In genomic region chr6:125089521-125090321, GRCm38 (mm10) we compare ENCODE assay signal across 8 mouse cellular contexts. TPM values are rescaled to one million over a fixed set of nuclear protein-coding genes. Genes with fewer than 3 reads are reported as not detected.
DNase-seq lines count a peak whose midpoint lies in the region; ATAC-seq and TF ChIP-seq lines count a peak whose summit lies in the region.

No protein-coding gene starts in this region.

- peak; percentile 13; the same call in 1 of the 2 replicates for TF ChIP-seq POLR2A in brain, embryonic 14.5 days (IDR thresholded peaks at IDR 0.05; ENCODE audit: borderline replicate concordance, extremely low read depth, insufficient read depth, insufficient read length, poor library complexity, severe bottlenecking)

- peak overlapping the region; percentile 55 for H3K4me3 ChIP-seq in erythroblast, embryonic 14.5 days (replicated peaks)
- peak overlapping the region; percentile 22; the same call in 1 of the 2 replicates for H3K4me3 ChIP-seq in heart, embryonic 11.5 days (ENCODE audit: low read depth, low read length)
- H3K4me3 ChIP-seq in kidney, embryonic 14.5 days (ENCODE audit: low read length) = peak overlapping the region; percentile 10
- peak overlapping the region; percentile 24 for H3K4me3 ChIP-seq in limb, embryonic 15.5 days
- H3K4me3 ChIP-seq in midbrain, embryonic 15.5 days = peak overlapping the region; percentile 16
- peak overlapping the region; percentile 10; the same call in 1 of the 2 replicates for H3K4me3 ChIP-seq in stomach, postnatal 0 days (ENCODE audit: low read depth, low read length)

- TF ChIP-seq CTCF in brain, embryonic 14.5 days (IDR thresholded peaks at IDR 0.05; ENCODE audit: borderline replicate concordance, extremely low read depth, insufficient read depth, insufficient read length) = no peak
- peak; percentile 25; the same call in 1 of the 2 replicates for TF ChIP-seq CTCF in stomach, postnatal 0 days (IDR thresholded peaks at IDR 0.05; ENCODE audit: low read depth)

- peak overlapping the region; percentile 71 for H3K9ac ChIP-seq in heart, embryonic 11.5 days (ENCODE audit: low read depth, low read length)
- H3K9ac ChIP-seq in kidney, embryonic 14.5 days (ENCODE audit: low read depth, low read length) = peak overlapping the region; percentile 42; the same call in 1 of the 2 replicates
- peak overlapping the region; percentile 23; the same call in 1 of the 2 replicates for H3K9ac ChIP-seq in limb, embryonic 15.5 days
- H3K9ac ChIP-seq in midbrain, embryonic 15.5 days = peak overlapping the region; percentile 29; the same call in 1 of the 2 replicates
- H3K9ac ChIP-seq in stomach, postnatal 0 days (ENCODE audit: low read length) = peak overlapping the region; percentile 45; the same call in 1 of the 2 replicates

- ATAC-seq in heart, embryonic 11.5 days (replicated peaks; ENCODE audit: insufficient number of reproducible peaks, low FRiP score, low TSS enrichment) = peak; percentile 62
- peak; percentile 70 for ATAC-seq in kidney, embryonic 14.5 days (ENCODE audit: low FRiP score, low TSS enrichment)
- ATAC-seq in limb, embryonic 15.5 days (ENCODE audit: insufficient number of reproducible peaks, low FRiP score, low TSS enrichment, low read depth) = peak; percentile 70
- ATAC-seq in midbrain, embryonic 15.5 days (replicated peaks) = peak; percentile 82
- peak; percentile 76 for ATAC-seq in stomach, postnatal 0 days (ENCODE audit: low FRiP score, low TSS enrichment)

- no peaks in the 10 kb centered on the region for H3K27me3 ChIP-seq in erythroblast, embryonic 14.5 days (ENCODE audit: control insufficient read depth)
- H3K27me3 ChIP-seq in heart, embryonic 11.5 days (ENCODE audit: control insufficient read depth, insufficient read depth, low read length) = no peaks in the 10 kb centered on the region
- H3K27me3 ChIP-seq in kidney, embryonic 14.5 days (ENCODE audit: control insufficient read depth, insufficient read depth, low read length) = no peaks in the 10 kb centered on the region
- no peaks in the 10 kb centered on the region for H3K27me3 ChIP-seq in limb, embryonic 15.5 days
- H3K27me3 ChIP-seq in midbrain, embryonic 15.5 days (replicated peaks) = no peaks in the 10 kb centered on the region
- H3K27me3 ChIP-seq in stomach, postnatal 0 days (ENCODE audit: control insufficient read depth, insufficient read depth, low read length) = no peaks in the 10 kb centered on the region

- peak overlapping the region; percentile 66 for H3K4me2 ChIP-seq in heart, embryonic 11.5 days
- H3K4me2 ChIP-seq in kidney, embryonic 14.5 days (replicated peaks; ENCODE audit: low read depth, low read length) = peak overlapping the region; percentile 32
- peak overlapping the region; percentile 51 for H3K4me2 ChIP-seq in limb, embryonic 15.5 days
- peak overlapping the region; percentile 49 for H3K4me2 ChIP-seq in midbrain, embryonic 15.5 days
- peak overlapping the region; percentile 53 for H3K4me2 ChIP-seq in stomach, postnatal 0 days (replicated peaks; ENCODE audit: low read depth)

- peak; percentile 19 for TF ChIP-seq EP300 in stomach, postnatal 0 days (optimal IDR thresholded peaks at IDR 0.05)

- peak; percentile 49 for DNase-seq in CD4-positive, CD25-positive, alpha-beta regulatory T cell, adult 2 months (ENCODE audit: low read depth, low spot score)
- DNase-seq in brain, embryonic 14.5 days (ENCODE audit: low read depth) = peak; percentile 93
- DNase-seq in stomach, postnatal 0 days (ENCODE audit: low spot score) = peak; percentile 88

- 4% methylated on average over 15 of the region's 15 CpGs for WGBS in heart, embryonic 11.5 days (ENCODE audit: insufficient replicate concordance)
- WGBS in kidney, embryonic 14.5 days = 2% methylated on average over 15 of the region's 15 CpGs
- WGBS in limb, embryonic 15.5 days = 1% methylated on average over 15 of the region's 15 CpGs
- whole genome bisulfite sequencing in midbrain, embryonic 15.5 days = 2% methylated on average over 15 of the region's 15 CpGs
- WGBS in stomach, postnatal 0 days = 1% methylated on average over 14 of the region's 15 CpGs

- H3K4me1 ChIP-seq in erythroblast, embryonic 14.5 days (ENCODE audit: control insufficient read depth) = peaks cover 47% of the 10 kb centered on the region
- peaks cover 18% of the 10 kb centered on the region for H3K4me1 ChIP-seq in heart, embryonic 11.5 days (ENCODE audit: control insufficient read depth, insufficient read depth, low read length)
- H3K4me1 ChIP-seq in kidney, embryonic 14.5 days (ENCODE audit: control insufficient read depth, insufficient read depth, low read length) = peaks cover 24% of the 10 kb centered on the region
- H3K4me1 ChIP-seq in limb, embryonic 15.5 days = peaks cover 28% of the 10 kb centered on the region
- peaks cover 25% of the 10 kb centered on the region for H3K4me1 ChIP-seq in midbrain, embryonic 15.5 days
- H3K4me1 ChIP-seq in stomach, postnatal 0 days (replicated peaks; ENCODE audit: control insufficient read depth, insufficient read depth) = peaks cover 2% of the 10 kb centered on the region; the same call in 1 of the 2 replicates

- peak overlapping the region; percentile 92 for H3K27ac ChIP-seq in heart, embryonic 11.5 days (ENCODE audit: low read depth, low read length)
- peak overlapping the region; percentile 95 for H3K27ac ChIP-seq in kidney, embryonic 14.5 days (ENCODE audit: low read depth, low read length)
- peak overlapping the region; percentile 95 for H3K27ac ChIP-seq in limb, embryonic 15.5 days
- H3K27ac ChIP-seq in midbrain, embryonic 15.5 days = peak overlapping the region; percentile 95
- H3K27ac ChIP-seq in stomach, postnatal 0 days (replicated peaks) = peak overlapping the region; percentile 92

- H3K36me3 ChIP-seq in erythroblast, embryonic 14.5 days (ENCODE audit: control insufficient read depth) = no peaks in the 10 kb centered on the region
- no peaks in the 10 kb centered on the region for H3K36me3 ChIP-seq in heart, embryonic 11.5 days (ENCODE audit: control insufficient read depth, insufficient read depth, low read length)
- no peaks in the 10 kb centered on the region for H3K36me3 ChIP-seq in kidney, embryonic 14.5 days (ENCODE audit: control insufficient read depth, insufficient read depth, low read length)
- no peaks in the 10 kb centered on the region for H3K36me3 ChIP-seq in limb, embryonic 15.5 days
- H3K36me3 ChIP-seq in midbrain, embryonic 15.5 days (replicated peaks) = no peaks in the 10 kb centered on the region
- no peaks in the 10 kb centered on the region for H3K36me3 ChIP-seq in stomach, postnatal 0 days (ENCODE audit: control insufficient read depth, insufficient read depth, low read length)

- H3K9me3 ChIP-seq in erythroblast, embryonic 14.5 days (ENCODE audit: control insufficient read depth, low read length) = no peaks in the 10 kb centered on the region
- H3K9me3 ChIP-seq in heart, embryonic 11.5 days (replicated peaks; ENCODE audit: control insufficient read depth, low read length) = no peaks in the 10 kb centered on the region
- no peaks in the 10 kb centered on the region for H3K9me3 ChIP-seq in kidney, embryonic 14.5 days (ENCODE audit: control insufficient read depth, low read length)
- no peaks in the 10 kb centered on the region for H3K9me3 ChIP-seq in limb, embryonic 15.5 days
- H3K9me3 ChIP-seq in midbrain, embryonic 15.5 days = no peaks in the 10 kb centered on the region
- H3K9me3 ChIP-seq in stomach, postnatal 0 days (ENCODE audit: control insufficient read depth, low read length) = no peaks in the 10 kb centered on the region

RNA-seq across cellular contexts. Expression of gene Chd4, which starts 6.1 kb away (rescaled TPM):
- polyA plus RNA-seq in brain, embryonic 14.5 days (2012; rRNA removed) = 69.8 and 142 TPM in 2 replicates
- polyA plus RNA-seq in erythroblast, embryonic 14.5 days (2012) = 6.8 TPM in 2 replicates
- 64.4 and 67.8 TPM in 2 replicates for polyA plus RNA-seq in heart, embryonic 11.5 days (2014; fragmentation: Nextera tagmentation; extraction: Ambion mirVana)
- polyA plus RNA-seq in kidney, embryonic 14.5 days (2014; fragmentation: Nextera tagmentation; extraction: Ambion mirVana) = 72.1 and 106 TPM in 2 replicates
- polyA plus RNA-seq in limb, embryonic 15.5 days (2015; fragmentation: Nextera tagmentation; extraction: Ambion mirVana) = 66.7 TPM in 2 replicates
- polyA plus RNA-seq in midbrain, embryonic 15.5 days (2015; fragmentation: Nextera tagmentation; extraction: Ambion mirVana) = 105 and 125 TPM in 2 replicates
- 28.1 and 36.6 TPM in 2 replicates for polyA plus RNA-seq in stomach, postnatal 0 days (2015; fragmentation: Nextera tagmentation; extraction: Ambion mirVana)

RNA-seq across cellular contexts. Expression of gene Lpar5, which starts 22.0 kb away (rescaled TPM):
- 1.0 and 1.2 TPM in 2 replicates for polyA plus RNA-seq in brain, embryonic 14.5 days (2012; rRNA removed)
- 0.06 TPM in 1 of 2 replicates, not detected in the other for polyA plus RNA-seq in erythroblast, embryonic 14.5 days (2012)
- polyA plus RNA-seq in heart, embryonic 11.5 days (2014; fragmentation: Nextera tagmentation; extraction: Ambion mirVana) = 0.27 TPM in 1 of 2 replicates, not detected in the other
- polyA plus RNA-seq in kidney, embryonic 14.5 days (2014; fragmentation: Nextera tagmentation; extraction: Ambion mirVana) = 0.43 and 0.45 TPM in 2 replicates
- polyA plus RNA-seq in limb, embryonic 15.5 days (2015; fragmentation: Nextera tagmentation; extraction: Ambion mirVana) = 6.5 and 6.6 TPM in 2 replicates
- 0.56 and 0.60 TPM in 2 replicates for polyA plus RNA-seq in midbrain, embryonic 15.5 days (2015; fragmentation: Nextera tagmentation; extraction: Ambion mirVana)
- polyA plus RNA-seq in stomach, postnatal 0 days (2015; fragmentation: Nextera tagmentation; extraction: Ambion mirVana) = 6.4 and 7.0 TPM in 2 replicates

RNA-seq across cellular contexts. Expression of gene Acrbp, which starts 40.2 kb away (rescaled TPM):
- polyA plus RNA-seq in brain, embryonic 14.5 days (2012; rRNA removed) = 29.5 and 32.6 TPM in 2 replicates
- polyA plus RNA-seq in erythroblast, embryonic 14.5 days (2012) = 0.97 and 1.6 TPM in 2 replicates
- polyA plus RNA-seq in heart, embryonic 11.5 days (2014; fragmentation: Nextera tagmentation; extraction: Ambion mirVana) = 8.3 TPM in 2 replicates
- 14.0 and 14.7 TPM in 2 replicates for polyA plus RNA-seq in kidney, embryonic 14.5 days (2014; fragmentation: Nextera tagmentation; extraction: Ambion mirVana)
- polyA plus RNA-seq in limb, embryonic 15.5 days (2015; fragmentation: Nextera tagmentation; extraction: Ambion mirVana) = 9.9 and 12.4 TPM in 2 replicates
- 18.4 and 19.6 TPM in 2 replicates for polyA plus RNA-seq in midbrain, embryonic 15.5 days (2015; fragmentation: Nextera tagmentation; extraction: Ambion mirVana)
- 2.5 and 2.6 TPM in 2 replicates for polyA plus RNA-seq in stomach, postnatal 0 days (2015; fragmentation: Nextera tagmentation; extraction: Ambion mirVana)

RNA-seq across cellular contexts. Expression of gene Nop2, which starts 42.0 kb away (rescaled TPM):
- polyA plus RNA-seq in brain, embryonic 14.5 days (2012; rRNA removed) = 32.6 and 34.6 TPM in 2 replicates
- 0.78 and 1.8 TPM in 2 replicates for polyA plus RNA-seq in erythroblast, embryonic 14.5 days (2012)
- polyA plus RNA-seq in heart, embryonic 11.5 days (2014; fragmentation: Nextera tagmentation; extraction: Ambion mirVana) = 50.7 and 52.9 TPM in 2 replicates
- polyA plus RNA-seq in kidney, embryonic 14.5 days (2014; fragmentation: Nextera tagmentation; extraction: Ambion mirVana) = 58.2 and 67.2 TPM in 2 replicates
- polyA plus RNA-seq in limb, embryonic 15.5 days (2015; fragmentation: Nextera tagmentation; extraction: Ambion mirVana) = 54.4 and 58.0 TPM in 2 replicates
- polyA plus RNA-seq in midbrain, embryonic 15.5 days (2015; fragmentation: Nextera tagmentation; extraction: Ambion mirVana) = 48.4 and 49.1 TPM in 2 replicates
- 25.0 and 26.6 TPM in 2 replicates for polyA plus RNA-seq in stomach, postnatal 0 days (2015; fragmentation: Nextera tagmentation; extraction: Ambion mirVana)

RNA-seq across cellular contexts. Expression of gene Ing4, which starts 50.2 kb away (rescaled TPM):
- polyA plus RNA-seq in brain, embryonic 14.5 days (2012; rRNA removed) = 127 and 169 TPM in 2 replicates
- 1.1 and 1.8 TPM in 2 replicates for polyA plus RNA-seq in erythroblast, embryonic 14.5 days (2012)
- 66.6 and 80.5 TPM in 2 replicates for polyA plus RNA-seq in heart, embryonic 11.5 days (2014; fragmentation: Nextera tagmentation; extraction: Ambion mirVana)
- polyA plus RNA-seq in kidney, embryonic 14.5 days (2014; fragmentation: Nextera tagmentation; extraction: Ambion mirVana) = 111 and 144 TPM in 2 replicates
- 141 and 146 TPM in 2 replicates for polyA plus RNA-seq in limb, embryonic 15.5 days (2015; fragmentation: Nextera tagmentation; extraction: Ambion mirVana)
- 165 and 178 TPM in 2 replicates for polyA plus RNA-seq in midbrain, embryonic 15.5 days (2015; fragmentation: Nextera tagmentation; extraction: Ambion mirVana)
- polyA plus RNA-seq in stomach, postnatal 0 days (2015; fragmentation: Nextera tagmentation; extraction: Ambion mirVana) = 72.5 and 77.4 TPM in 2 replicates

Comparison
In these comparisons a context has a peak if more than half of its experiments do, and no peak if none do; other contexts are left out.
1. Peak in every context shown above with its lines: DNase-seq, ATAC-seq, H3K4me3 ChIP-seq and H3K27ac ChIP-seq.